Mouse (Mus musculus) forebrain, embryonic 14.5 days (tissue): ENCODE data around the gene Hnmt. TPM values are rescaled to one million over a fixed set of nuclear protein-coding genes. Genes with fewer than 3 reads are reported as not detected.
"Not testable (repeated sequence)": the region's sequence is repeated elsewhere in the genome, so short reads cannot be mapped to it uniquely, and the experiment has no call there.

Experiments used
- ATAC-seq: fragments of 200-750 bp; cut with Nextera tagmentation; 2 replicates; pipeline ENCODE4 v1.8.0; 2017; ENCODE audit warnings: mild to moderate bottlenecking, moderate library complexity
- DNase-seq: peaks from one replicate; pipeline ENCODE4 v3.0.0-alpha.2; 2015; ENCODE audit warnings: low spot score
- H3K27ac ChIP-seq: fragments of 300-500 bp; sonication (generic); 2 replicates; pipeline ENCODE4 v1.5.1; 2014; ENCODE audit warnings: low read depth, mild to moderate bottlenecking, control low read depth, low read length, moderate library complexity
- H3K27me3 ChIP-seq: fragments of 300-500 bp; sonication (generic); replicated peaks from 2 replicates; pipeline ENCODE4 v1.6.1; 2014; ENCODE audit warnings: low read length, control low read depth, mixed read lengths; ENCODE audit not compliant: control insufficient read depth, insufficient read depth
- H3K36me3 ChIP-seq: fragments of 300-500 bp; sonication (generic); 2 replicates; pipeline ENCODE4 v1.6.1; 2014; ENCODE audit warnings: low read length, control low read depth; ENCODE audit not compliant: control insufficient read depth, insufficient read depth
- H3K4me1 ChIP-seq: fragments of 300-500 bp; sonication (generic); 2 replicates; pipeline ENCODE4 v1.6.1; 2014; ENCODE audit warnings: antibody characterized with exemption, low read length, control low read depth; ENCODE audit not compliant: control insufficient read depth, insufficient read depth
- H3K4me2 ChIP-seq: fragments of 300-500 bp; sonication (generic); 2 replicates; pipeline ENCODE4 v1.6.1; 2014; ENCODE audit warnings: mild to moderate bottlenecking, control low read depth, low read length
- H3K4me3 ChIP-seq: fragments of 300-500 bp; sonication (generic); 2 replicates; pipeline ENCODE4 v1.5.1; 2014; ENCODE audit warnings: low read depth, low read length, control low read depth
- H3K9ac ChIP-seq: fragments of 300-500 bp; sonication (generic); 2 replicates; pipeline ENCODE4 v1.6.1; 2014; ENCODE audit warnings: mild to moderate bottlenecking, low read length, control low read depth, moderate library complexity
- H3K9me3 ChIP-seq: fragments of 300-500 bp; sonication (generic); replicated peaks from 2 replicates; pipeline ENCODE4 v1.6.1; 2016; ENCODE audit warnings: low read length, control low read depth, mixed read lengths; ENCODE audit not compliant: control insufficient read depth
- WGBS: fragments of 180-500 bp; shearing (Covaris S2); extraction: QIAGEN DNeasy Blood & Tissue Kit; methylation state at CpG from one replicate; pipeline ENCODE4 v1.1.7; 2014; 5-methylcytosine and 5-hydroxymethylcytosine counted together
- polyA plus RNA-seq: library from polyadenylated mRNA; unstranded; fragments of >200 nt; fragmentation: Nextera tagmentation; extraction: Ambion mirVana; gene quantifications from 2 replicates; pipeline ENCODE4 v1.2.1, GENCODE M21; 2014

The Hnmt gene
- polyA plus RNA-seq, 1 experiment from 2014 or later, result 3.9 TPM

GRCm38 (mm10) chr2:23960659-23961274 is 88.4 kb downstream of the Hnmt start:
- ATAC-seq, H3K4me3 ChIP-seq, H3K36me3 ChIP-seq, H3K4me1 ChIP-seq, DNase-seq, H3K9ac ChIP-seq, H3K9me3 ChIP-seq, H3K27me3 ChIP-seq, H3K4me2 ChIP-seq, H3K27ac ChIP-seq: not testable (repeated sequence)
- WGBS, result 96% methylated on average over 15 of the region's 15 CpGs

Other genes starting within 250 kb of the Hnmt start
- not detected in 2 replicates for gene Tbpl2, start 47.2 kb upstream of the Hnmt start, polyA plus RNA-seq
- gene Il1f8, start 103.8 kb upstream of the Hnmt start, polyA plus RNA-seq, result not detected in 2 replicates
- gene Il1f9, start 137.1 kb upstream of the Hnmt start, polyA plus RNA-seq, result not detected in 2 replicates
- not detected in 2 replicates for gene Il1f6, start 166.0 kb upstream of the Hnmt start, polyA plus RNA-seq
- not detected in 2 replicates for gene Il1f5, start 227.6 kb upstream of the Hnmt start, polyA plus RNA-seq
- not detected in 2 replicates for gene Il1f10, start 241.8 kb upstream of the Hnmt start, polyA plus RNA-seq